Mouse (Mus musculus): Measurements from ENCODE around the gene Pou2f1.

DNA sequence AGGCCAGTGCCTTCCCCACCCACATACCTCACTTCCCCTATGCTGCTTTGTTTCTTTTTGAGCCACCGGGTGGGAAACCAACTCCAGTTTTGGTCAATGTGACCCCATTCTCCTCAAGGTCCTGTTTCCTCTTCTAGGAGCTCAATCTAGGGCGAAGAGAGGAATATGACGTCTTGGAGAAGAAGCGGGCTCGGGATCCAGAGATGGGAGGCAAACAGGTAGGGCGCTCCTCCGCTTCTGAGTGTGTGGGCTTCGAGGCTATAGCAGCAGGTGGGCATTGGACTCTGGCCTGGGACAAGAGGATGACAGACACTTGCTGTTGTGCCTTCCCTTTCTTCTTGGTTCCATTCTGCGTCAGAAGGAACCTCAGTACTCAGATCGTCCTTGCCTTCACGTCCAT lies 145.2 kb downstream of the Pou2f1 start:
- no peak for TF ChIP-seq CTCF (IDR thresholded peaks at IDR 0.05; ENCODE audit: low read depth)
- TF ChIP-seq EP300 (optimal IDR thresholded peaks at IDR 0.05) = no peak
